Mouse (Mus musculus) gastrocnemius, postnatal 14 days (tissue): ENCODE data around the gene Arpin. TPM values are rescaled to one million over a fixed set of nuclear protein-coding genes. Genes with fewer than 3 reads are reported as not detected.

Source experiments
- DNase-seq: peaks from one replicate; pipeline ENCODE4 v3.0.0; 2021; ENCODE audit warnings: mixed read lengths
- intact Hi-C: fragments of 180-260 bp; cut with DNase I; formaldehyde crosslinking; loops from one replicate; pipeline ENCODE4 v1.15.1; 2025; ENCODE audit warnings: low total_unique reads
- microRNA-seq, 2 experiments: library from miRNA; unstranded; fragments of <30 nt; microRNA quantifications; one replicate each; pipeline ENCODE4 v1.2.0; 2021
- total RNA-seq, 2 experiments: library from RNA; stranded (reverse); gene quantifications; 2 replicates each; pipeline ENCODE4 v1.2.3; 2021

The Arpin gene
- total RNA-seq, 2 experiments from 2014 or later = 4.9 to 6.1 TPM

- intact Hi-C loops = no loop called here
- DNase-seq = no peak
These were observed 34.4 kb downstream of the Arpin start for GRCm38 (mm10) chr7:79900753-79901152.

- intact Hi-C loops = no loop called here
- DNase-seq = no peak
These were observed 39.9 kb downstream of the Arpin start for GRCm38 (mm10) chr7:79895225-79895624.

- DNase-seq = no peak
- intact Hi-C loops = no loop called here
These were observed 40.4 kb downstream of the Arpin start for GRCm38 (mm10) chr7:79894790-79895189.

- intact Hi-C loops = no loop called here
- DNase-seq = no peak
These were observed 42.4 kb downstream of the Arpin start for GRCm38 (mm10) chr7:79892576-79893428.

DNA sequence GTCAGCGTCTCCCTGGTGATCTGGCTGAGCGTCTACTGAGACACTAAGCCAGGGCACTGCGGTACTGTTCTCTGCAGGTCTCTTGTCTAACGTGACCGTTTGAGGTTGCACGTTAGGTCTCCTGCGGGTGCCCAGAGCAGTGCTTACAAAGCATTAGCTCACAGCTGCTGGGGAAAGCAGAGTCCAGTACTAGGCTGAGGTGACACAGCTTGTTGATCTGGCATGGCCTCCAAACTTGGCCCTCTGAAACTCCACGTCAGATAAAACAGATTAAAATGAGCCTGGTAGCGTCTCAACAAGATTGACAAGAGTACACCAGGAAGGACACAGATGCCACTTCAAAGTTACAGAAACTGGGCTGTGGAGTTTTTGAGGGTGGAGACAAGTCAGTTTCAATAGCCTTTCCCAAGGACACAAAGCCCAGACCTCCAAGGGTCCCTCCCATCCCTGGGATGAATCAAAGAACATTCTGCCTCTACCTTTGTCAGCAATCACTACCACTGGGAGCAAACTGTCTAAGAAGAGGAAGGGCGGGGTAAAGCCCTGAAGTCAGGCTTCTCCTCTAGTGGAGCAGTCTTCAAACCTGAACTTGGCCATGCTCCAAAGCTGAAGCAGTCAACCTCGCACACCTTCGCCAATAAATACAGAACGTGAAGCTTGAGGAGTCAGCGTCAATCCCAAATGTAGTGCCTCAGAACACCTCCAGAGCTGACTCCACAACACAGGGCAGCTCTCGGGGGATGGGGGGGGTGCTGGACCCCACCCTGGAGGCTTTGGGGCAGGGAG lies 44.5 kb downstream of the Arpin start:
- intact Hi-C loops = no loop called here

GRCm38 (mm10) chr7:79888603-79889002 lies 46.6 kb downstream of the Arpin start:
- intact Hi-C loops = no loop called here
- no peak for DNase-seq

More for the DNA sequence above, 44.5 kb downstream of the Arpin start:
- DNase-seq = no peak

- intact Hi-C loops = no loop called here
- DNase-seq = no peak
These were observed 51.4 kb downstream of the Arpin start for GRCm38 (mm10) chr7:79883613-79884334.

DNA sequence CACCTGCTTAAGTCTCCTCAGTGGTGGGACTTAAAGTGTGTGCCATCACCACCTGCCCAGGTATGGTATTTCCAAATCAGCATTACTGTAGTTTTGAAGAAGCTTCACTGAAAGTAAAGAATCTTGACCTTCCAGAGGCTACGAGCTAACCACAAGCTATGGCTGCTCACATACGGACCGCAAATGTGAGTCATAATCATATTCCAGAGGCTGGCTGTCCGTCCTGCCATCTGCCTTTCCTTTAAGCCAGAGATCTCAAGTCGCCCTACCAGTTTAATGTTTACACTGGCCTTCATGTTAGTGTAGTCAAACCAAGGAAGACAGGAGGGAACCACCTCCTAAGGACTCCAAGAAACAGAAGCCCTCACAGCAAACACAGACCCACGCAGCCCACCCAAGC lies 53.3 kb downstream of the Arpin start:
- intact Hi-C loops = no loop called here
- no peak for DNase-seq

GRCm38 (mm10) chr7:79880998-79881397 lies 54.2 kb downstream of the Arpin start:
- intact Hi-C loops = no loop called here
- peak; percentile 67 for DNase-seq

- DNase-seq = no peak
- intact Hi-C loops = no loop called here
These were observed 55.1 kb downstream of the Arpin start for GRCm38 (mm10) chr7:79880033-79880432.

- intact Hi-C loops = no loop called here
- DNase-seq = no peak
These were observed 56.6 kb downstream of the Arpin start for GRCm38 (mm10) chr7:79878455-79879025.

Small RNA genes within 50 kb of the gene (microRNA-seq; reads per million reads assigned to microRNA genes)
- gene Gm24541 = 0 reads per million in 2 experiments

Other genes with a start within 250 kb of the Arpin start
- gene Kif7, start 219.6 kb downstream of the Arpin start, total RNA-seq = 1 to 10 TPM; 1.2 to 1.5 TPM
- 1 to 10 TPM in 1 of 2 experiments, under 1 TPM in 1; 0.49 to 4.4 TPM for gene Plin1, start 202.5 kb downstream of the Arpin start, total RNA-seq
- gene Pex11a, start 192.2 kb downstream of the Arpin start, total RNA-seq = 1 to 10 TPM; 4.9 to 5.4 TPM
- gene Wdr93, start 192.2 kb downstream of the Arpin start, total RNA-seq = not detected
- gene Mesp1, start 141.6 kb downstream of the Arpin start, total RNA-seq = not detected
- not detected for gene Mesp2, start 124.6 kb downstream of the Arpin start, total RNA-seq
- 10 to 100 TPM in 1 of 2 experiments, 1 to 10 TPM in 1; 9.8 to 14.8 TPM for gene Anpep, start 74.3 kb downstream of the Arpin start, total RNA-seq
- 10 to 100 TPM; 18.3 to 20.0 TPM for gene Ap3s2, start 14.7 kb downstream of the Arpin start, total RNA-seq
- gene Zfp710, start 89.5 kb upstream of the Arpin start, total RNA-seq = 10 to 100 TPM; 14.1 to 15.5 TPM
- gene Idh2, start 180.0 kb upstream of the Arpin start, total RNA-seq = 100 to 1,000 TPM; 179 to 214 TPM